Mouse (Mus musculus) left cerebral cortex, adult 2 months (tissue): Measurements from ENCODE around the gene Tnip2. TPM values are rescaled to one million over a fixed set of nuclear protein-coding genes. Genes with fewer than 3 reads are reported as not detected.

Experiments
- DNase-seq, 2 experiments: peaks; one replicate each; pipeline ENCODE4 v3.0.0; 2021 to 2022; ENCODE audit warnings: low spot score in 2 of 2, mixed read lengths in 1 of 2; ENCODE audit errors: extremely low spot score in 1 of 2
- H3K27ac ChIP-seq: fragments of 200-600 bp; 2 replicates; pipeline ENCODE4 v1.8.1; 2022
- H3K4me3 ChIP-seq: fragments of 200-600 bp; 2 replicates; pipeline ENCODE4 v1.8.1; 2022
- CTCF ChIP-seq: fragments of 200-600 bp; IDR thresholded peaks from 2 replicates; pipeline ENCODE4 v1.8.1; 2022; ENCODE audit warnings: antibody characterized with exemption, mild to moderate bottlenecking, moderate library complexity
- intact Hi-C: fragments of 180-260 bp; cut with DNase I; formaldehyde crosslinking; loops from one replicate; pipeline ENCODE4 v1.15.1; 2025
- total RNA-seq, 2 experiments: library from RNA; stranded (reverse); gene quantifications; 2 replicates each; pipeline ENCODE4 v1.2.3; 2021

Tnip2 gene
- total RNA-seq, 2 experiments from 2014 or later = 20.2 to 21.8 TPM

DNA sequence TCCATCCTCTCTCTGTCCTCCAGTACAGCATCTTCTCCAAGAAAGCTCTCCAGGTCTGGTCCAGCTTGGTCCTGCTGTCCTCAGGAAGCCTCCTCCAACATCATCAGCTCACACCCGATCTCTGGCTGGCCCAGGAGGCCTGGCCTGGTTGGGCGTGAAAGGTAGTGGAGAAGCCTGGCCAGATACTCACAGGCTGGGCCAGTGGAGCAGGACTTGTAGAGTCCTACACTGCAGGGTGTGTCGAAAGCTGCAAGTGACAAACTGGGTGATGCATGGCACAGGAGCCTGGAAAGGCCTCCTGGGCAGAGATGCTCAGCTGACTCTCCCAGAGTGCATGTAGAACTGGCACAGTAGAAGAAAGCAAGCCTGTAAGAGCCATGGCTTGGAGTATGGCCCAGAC is 7.5 kb upstream of the Tnip2 start:
- DNase-seq = no peak
- TF ChIP-seq CTCF = no peak
- intact Hi-C loops = loop anchor here (10.0 kb wide), 1 partner anchor 243 kb away; the partner anchor contains the start of gene Htt
- Histone ChIP-seq H3K27ac (no peak overlapping the region), H3K4me3 (no peak overlapping the region)

DNA sequence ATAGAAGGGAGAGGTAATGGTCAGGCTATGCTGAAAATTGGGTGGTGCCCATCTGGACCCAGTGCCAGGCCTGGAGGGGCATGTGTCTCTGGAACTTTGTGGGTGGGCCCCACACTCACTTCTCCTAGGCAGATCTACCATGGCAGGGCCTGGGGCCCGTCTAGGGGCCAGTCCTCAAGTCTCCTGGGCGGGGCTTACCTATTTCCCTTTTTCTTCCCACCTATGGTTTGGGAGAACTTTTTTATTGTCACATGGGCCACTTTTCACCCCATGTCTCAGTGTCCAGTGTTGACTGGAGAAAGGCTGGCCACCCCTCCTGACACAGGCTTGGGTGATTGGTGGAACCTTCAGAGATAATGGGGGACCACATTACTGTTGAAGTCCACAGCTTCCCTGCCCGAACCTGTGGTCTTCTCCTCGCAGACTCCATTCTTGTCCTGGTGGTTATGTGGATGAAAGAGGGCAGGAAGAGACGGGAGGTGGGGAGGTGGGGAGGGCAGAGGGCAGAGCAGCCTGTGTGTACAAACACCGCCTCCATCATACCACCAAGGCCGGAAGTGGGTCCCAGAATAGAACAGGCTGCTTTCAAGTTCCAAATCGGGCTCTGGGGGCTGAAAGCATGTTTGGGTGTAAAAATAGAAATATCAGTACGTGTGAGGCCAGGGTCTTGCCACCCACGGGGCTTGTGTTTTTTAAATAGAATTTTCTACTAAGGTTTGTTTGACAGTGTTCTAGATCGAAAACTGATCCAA is 6.8 kb upstream of the Tnip2 start:
- no peak for DNase-seq
- Histone ChIP-seq H3K27ac (no peak overlapping the region), H3K4me3 (no peak overlapping the region)
- intact Hi-C loops = loop anchor here (10.0 kb wide), 1 partner anchor 244 kb away; the partner anchor contains the start of gene Htt
- no peak for TF ChIP-seq CTCF

DNA sequence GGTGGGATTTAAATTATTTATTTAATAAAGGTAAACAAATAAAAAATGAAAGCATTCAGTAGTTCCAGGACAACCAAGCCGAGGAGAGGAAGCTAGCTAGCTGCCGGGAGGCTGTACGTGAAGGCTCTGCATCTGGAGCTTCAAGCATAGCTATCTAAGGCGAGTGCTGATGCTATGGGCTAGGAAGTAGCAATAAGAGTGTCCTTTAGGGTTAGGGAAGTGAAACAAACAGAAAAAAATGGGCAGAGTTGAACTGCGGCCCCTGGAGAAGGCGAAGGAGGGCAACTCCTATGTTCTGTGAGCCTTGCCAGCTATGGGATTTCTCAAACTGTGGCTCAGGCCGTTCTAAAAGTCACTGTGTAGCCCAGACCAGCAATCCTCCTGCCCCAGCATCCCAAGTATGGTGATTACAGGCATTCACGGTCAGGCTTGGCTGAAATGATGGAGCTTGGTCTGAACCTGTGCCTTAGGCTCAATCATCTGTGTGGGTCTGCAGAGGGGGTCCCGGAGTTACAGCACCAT is 5.7 kb upstream of the Tnip2 start:
- Histone ChIP-seq H3K27ac (no peak overlapping the region), H3K4me3 (no peak overlapping the region)
- intact Hi-C loops = no loop called here
- TF ChIP-seq CTCF = no peak
- no peak for DNase-seq

DNA sequence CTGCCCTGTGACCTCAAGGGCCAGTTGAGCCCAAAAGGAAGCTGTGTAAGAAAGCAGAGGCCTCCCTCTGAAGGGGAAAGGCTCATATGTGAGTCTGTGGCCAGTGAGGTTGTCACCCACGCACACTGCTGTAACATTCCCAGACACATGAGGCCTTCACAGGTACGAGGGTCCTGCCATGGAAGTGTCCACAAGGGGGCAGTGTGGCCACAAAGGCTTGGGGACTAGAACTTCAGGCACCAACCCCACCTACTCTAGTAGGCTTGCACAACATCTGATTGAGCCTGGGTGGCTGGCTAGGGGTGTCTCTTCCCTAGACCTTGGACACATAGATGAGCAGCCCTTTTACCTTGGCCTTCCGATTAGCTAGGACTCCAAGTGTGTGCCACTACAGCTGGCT is 4.1 kb upstream of the Tnip2 start:
- intact Hi-C loops = no loop called here
- Histone ChIP-seq H3K27ac (no peak overlapping the region), H3K4me3 (no peak overlapping the region)
- peak; percentile 64 to 75 for DNase-seq
- TF ChIP-seq CTCF = peak; percentile 82

DNA sequence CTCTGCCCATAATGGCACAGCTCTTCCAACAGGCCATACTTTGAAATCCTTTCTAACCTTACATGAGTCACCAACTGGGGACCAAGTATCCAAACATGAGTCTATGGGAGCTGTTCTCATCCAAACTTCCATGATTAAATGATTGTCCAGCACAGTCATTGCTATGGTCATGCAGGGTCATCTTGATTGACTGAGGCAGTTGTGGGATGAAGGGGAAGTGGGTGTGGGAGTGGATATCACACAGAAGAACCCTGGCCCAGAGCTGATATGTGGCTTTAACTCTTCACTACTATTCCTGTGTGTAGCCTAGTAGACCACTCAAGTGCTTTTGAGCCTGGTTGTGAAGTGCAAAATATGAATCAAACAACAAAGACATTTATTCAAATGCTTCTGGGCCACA is 1.3 kb upstream of the Tnip2 start:
- no peak overlapping the region for H3K4me3 ChIP-seq
- TF ChIP-seq CTCF = no peak
- intact Hi-C loops = no loop called here
- DNase-seq = no peak
- H3K27ac ChIP-seq = no peak overlapping the region

DNA sequence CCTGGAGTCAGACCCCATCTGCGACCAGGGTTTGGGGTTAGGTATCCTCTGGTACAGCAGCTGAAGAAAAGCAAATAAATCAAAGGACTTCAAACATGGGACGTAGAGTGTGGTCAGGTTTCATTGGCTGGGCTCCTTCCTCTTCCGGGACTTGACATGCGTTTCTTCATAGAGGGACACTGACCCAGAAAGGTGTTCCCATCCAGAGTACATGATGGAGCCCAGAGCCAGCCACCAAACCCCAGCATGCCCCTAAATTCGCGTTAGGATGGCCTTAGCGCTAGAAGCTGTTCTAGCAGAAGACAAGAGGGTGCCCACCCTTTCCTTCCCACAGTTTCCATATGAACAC is 401 bp upstream of the Tnip2 start:
- peak overlapping the region; percentile 65 for H3K27ac ChIP-seq
- intact Hi-C loops = no loop called here
- H3K4me3 ChIP-seq = peak overlapping the region; percentile 79
- no peak for TF ChIP-seq CTCF
- no peak for DNase-seq

DNA sequence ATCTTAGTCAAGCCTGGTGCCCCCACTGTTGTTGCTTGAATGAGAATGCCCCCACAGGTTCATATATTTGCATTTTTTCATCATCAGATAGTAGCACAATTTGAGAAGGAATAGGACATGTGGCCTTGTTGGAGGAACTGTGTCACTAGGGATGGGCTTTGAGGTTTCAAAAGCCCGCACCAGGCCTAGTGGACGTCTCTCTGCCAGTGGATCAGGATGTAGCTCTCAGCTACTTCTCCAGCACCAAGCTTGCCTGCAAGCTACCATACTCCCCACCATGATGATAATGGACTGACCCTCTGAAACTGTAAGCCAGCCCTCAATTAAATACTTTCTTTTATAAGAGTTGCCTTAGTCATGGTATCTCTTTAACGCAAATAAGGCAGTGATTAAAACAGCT is 1.3 kb downstream of the Tnip2 start:
- H3K4me3 ChIP-seq = no peak overlapping the region
- intact Hi-C loops = no loop called here
- no peak for DNase-seq
- no peak for TF ChIP-seq CTCF
- no peak overlapping the region for H3K27ac ChIP-seq

DNA sequence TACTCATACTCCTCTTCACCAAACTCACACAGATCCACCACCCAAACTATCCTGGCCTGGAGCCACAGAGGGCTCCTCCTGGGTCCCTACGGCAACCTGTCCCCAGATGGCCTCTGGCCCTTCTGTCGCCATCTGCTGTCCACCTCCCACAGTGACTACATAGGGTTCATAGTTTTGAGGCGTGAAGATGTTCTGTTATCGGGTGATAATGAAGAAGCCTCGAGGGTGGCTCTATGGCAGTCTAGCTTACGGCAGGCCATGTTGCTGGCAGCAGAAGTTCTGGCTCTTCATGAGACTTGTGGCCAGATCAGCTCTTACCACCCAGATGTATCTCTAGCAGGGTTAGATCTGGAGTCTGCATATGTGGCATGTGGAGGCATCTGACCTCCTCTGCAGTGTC is 11.0 kb downstream of the Tnip2 start:
- H3K27ac ChIP-seq = no peak overlapping the region
- H3K4me3 ChIP-seq = no peak overlapping the region
- no peak for TF ChIP-seq CTCF
- intact Hi-C loops = no loop called here
- no peak for DNase-seq

DNA sequence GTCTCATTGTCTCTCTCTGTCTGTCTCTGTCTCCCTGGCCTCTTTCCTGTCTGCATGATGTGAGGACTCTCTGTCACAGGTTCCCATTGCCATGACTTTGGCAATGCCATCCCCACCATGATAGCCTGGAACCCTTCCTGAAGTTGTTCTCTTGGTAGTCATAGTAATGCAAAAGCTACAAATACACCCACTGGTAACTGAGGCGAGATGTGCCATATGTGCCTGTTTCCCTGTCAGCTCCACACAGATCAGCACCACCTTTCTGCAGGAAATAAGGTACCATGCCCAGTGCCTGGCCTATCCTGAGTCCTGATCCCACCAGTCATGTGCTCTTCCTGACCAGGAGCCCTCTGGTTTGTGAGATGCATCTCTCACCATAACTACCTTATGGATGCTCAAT is 11.4 kb downstream of the Tnip2 start:
- Histone ChIP-seq H3K4me3 (no peak overlapping the region), H3K27ac (no peak overlapping the region)
- no peak for TF ChIP-seq CTCF
- intact Hi-C loops = no loop called here
- DNase-seq = no peak

DNA sequence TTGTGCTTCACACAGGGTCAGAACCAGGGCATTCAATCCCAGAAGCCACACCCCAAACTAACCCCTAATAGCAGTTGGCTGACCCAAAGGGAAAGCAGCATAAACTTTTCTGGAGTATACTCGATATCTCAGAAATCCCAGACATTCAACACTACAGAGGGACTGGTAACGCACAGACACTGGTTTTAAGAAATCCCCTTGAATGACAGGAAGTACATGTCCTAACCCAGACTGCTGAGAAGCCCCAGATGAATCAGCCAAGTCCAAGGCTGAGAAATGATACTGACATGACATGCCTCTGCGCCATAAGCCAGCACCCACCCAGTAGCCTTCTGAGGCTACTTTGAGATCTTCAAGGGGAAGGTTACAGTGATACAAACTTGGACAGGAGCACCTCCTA is 12.2 kb downstream of the Tnip2 start:
- no peak overlapping the region for H3K4me3 ChIP-seq
- H3K27ac ChIP-seq = no peak overlapping the region
- DNase-seq = no peak
- TF ChIP-seq CTCF = no peak
- intact Hi-C loops = no loop called here

DNA sequence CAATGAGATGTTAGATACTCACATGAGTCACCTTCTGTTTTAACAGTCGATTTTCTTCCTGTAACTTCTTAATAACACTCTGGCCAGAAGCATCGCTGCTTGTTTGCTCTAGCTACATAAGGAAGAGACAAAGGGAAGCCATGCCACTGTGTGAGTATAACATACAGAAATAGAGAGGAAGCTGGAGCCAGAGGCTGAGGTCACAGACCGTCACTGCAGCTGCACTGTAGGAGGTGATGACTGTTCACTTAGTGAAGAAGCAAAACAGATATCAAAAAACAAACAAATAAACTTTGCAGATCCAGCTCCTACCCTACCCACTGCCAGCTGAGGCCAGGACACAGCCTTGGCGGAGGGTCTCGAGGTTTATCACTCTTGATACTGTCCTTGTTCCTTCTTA is 12.9 kb downstream of the Tnip2 start:
- H3K27ac ChIP-seq = no peak overlapping the region
- H3K4me3 ChIP-seq = no peak overlapping the region
- no peak for TF ChIP-seq CTCF
- intact Hi-C loops = no loop called here
- no peak for DNase-seq

DNA sequence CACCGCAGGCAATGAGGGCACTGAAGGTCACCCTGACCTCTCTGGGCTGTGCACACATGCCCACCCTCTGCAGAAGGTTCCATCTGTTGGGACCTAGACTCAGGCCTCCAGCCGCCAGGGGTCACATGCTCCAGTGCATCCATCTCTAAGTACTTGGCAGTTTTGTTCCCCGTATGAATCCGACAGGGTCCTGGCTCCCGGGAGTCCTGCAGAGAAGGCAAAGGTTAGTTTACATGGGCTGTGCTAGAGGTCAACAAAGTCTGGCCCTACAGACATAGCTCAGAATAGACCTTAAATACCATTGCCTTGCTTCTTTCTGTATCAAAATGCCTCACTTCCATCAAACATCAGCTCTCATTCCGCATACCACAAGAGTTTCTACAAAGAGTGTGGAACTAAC is 17.0 kb downstream of the Tnip2 start:
- Histone ChIP-seq H3K27ac (no peak overlapping the region), H3K4me3 (no peak overlapping the region)
- no peak for TF ChIP-seq CTCF
- intact Hi-C loops = no loop called here
- no peak for DNase-seq

DNA sequence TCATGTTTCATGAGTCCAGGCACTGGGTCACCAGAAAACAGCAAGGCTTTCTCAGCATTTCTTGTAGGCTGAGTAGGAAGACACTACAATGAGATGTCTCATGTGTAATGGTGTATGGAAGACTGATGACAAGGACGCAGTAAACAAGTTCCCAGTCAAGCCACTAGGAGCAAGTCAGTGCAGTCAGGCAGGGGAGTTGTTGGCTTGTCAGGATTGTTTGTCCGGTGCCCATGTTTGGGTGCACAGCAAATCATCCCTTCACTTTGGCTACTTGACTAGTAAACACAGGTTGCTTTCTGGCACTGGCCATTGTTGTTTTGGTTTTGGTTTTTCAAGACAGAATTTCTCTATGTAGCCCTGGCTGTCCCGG is 24.4 kb downstream of the Tnip2 start:
- intact Hi-C loops = no loop called here

More for the DNA sequence above, 24.4 kb downstream of the Tnip2 start:
- no peak overlapping the region for H3K4me3 ChIP-seq
- no peak; the same call in none of the 2 replicates for TF ChIP-seq CTCF
- no peak overlapping the region for H3K27ac ChIP-seq
- no peak for DNase-seq
